Mouse (Mus musculus) spleen, adult 2 months (tissue): ENCODE data around the gene Ccser2. TPM values are rescaled to one million over a fixed set of nuclear protein-coding genes. Genes with fewer than 3 reads are reported as not detected.

Experiments used
- DNase-seq, 2 experiments: peaks; one replicate each; pipeline versions ENCODE4 v3.0.0 to v3.0.0-alpha.2; 2012 to 2021; ENCODE audit warnings: low spot score in 2 of 2, low read depth in 1 of 2
- H3K27ac ChIP-seq: fragments of 200-500 bp; 2 replicates; pipeline ENCODE4 v1.5.1; 2012; ENCODE audit warnings: low read length, inconsistent platforms; ENCODE audit not compliant: insufficient read depth
- H3K27me3 ChIP-seq: fragments of 200-500 bp; 2 replicates; pipeline ENCODE4 v1.6.1; 2012; ENCODE audit warnings: mild to moderate bottlenecking, moderate library complexity, low read length, inconsistent platforms; ENCODE audit not compliant: control insufficient read depth, insufficient read depth
- H3K36me3 ChIP-seq: fragments of 200-500 bp; 2 replicates; pipeline ENCODE4 v1.6.1; 2012; ENCODE audit warnings: mild to moderate bottlenecking, low read length, inconsistent platforms; ENCODE audit not compliant: control insufficient read depth, insufficient read depth
- H3K4me1 ChIP-seq: fragments of 200-500 bp; 2 replicates; pipeline ENCODE4 v1.6.1; 2011; ENCODE audit warnings: inconsistent platforms; ENCODE audit not compliant: control insufficient read depth, insufficient read depth, insufficient read length
- H3K4me3 ChIP-seq: fragments of 200-500 bp; 2 replicates; pipeline ENCODE4 v1.5.1; 2011; ENCODE audit warnings: mild to moderate bottlenecking, inconsistent platforms; ENCODE audit not compliant: insufficient read depth, insufficient read length; ENCODE audit errors: extremely low read depth
- CTCF ChIP-seq: fragments of 200-500 bp; IDR thresholded peaks from 2 replicates; pipeline ENCODE4 v1.5.1; 2011; ENCODE audit warnings: mild to moderate bottlenecking, inconsistent platforms; ENCODE audit not compliant: insufficient read depth, insufficient read length, insufficient replicate concordance; ENCODE audit errors: extremely low read depth
- POLR2A ChIP-seq: fragments of 200-500 bp; IDR thresholded peaks from 2 replicates; pipeline ENCODE4 v1.6.1; 2011; ENCODE audit warnings: low read depth, low read length, inconsistent platforms
- WGBS: fragments of 180-500 bp; shearing (Covaris S2); methylation state at CpG from one replicate; pipeline ENCODE4 v1.1.7; 2018; 5-methylcytosine and 5-hydroxymethylcytosine counted together
- polyA plus RNA-seq: library from polyadenylated mRNA; depleted of rRNA; stranded (reverse); fragments of >200 nt; gene quantifications from 2 replicates; pipeline ENCODE4 v1.2.3, GENCODE M21; 2012; rRNA removed

The Ccser2 gene
- polyA plus RNA-seq, 1 experiment, result 5.9 TPM

GRCm38 (mm10) chr14:36848860-36849259, 119.7 kb downstream of the Ccser2 start:
- Histone ChIP-seq H3K27me3 (no peaks in the 10 kb centered on the region), H3K27ac (no peak overlapping the region), H3K4me1 (no peaks in the 10 kb centered on the region), H3K4me3 (no peak overlapping the region), H3K36me3 (no peaks in the 10 kb centered on the region)
- 33% methylated on average over 1 of the region's 1 CpGs for WGBS
- no peak for TF ChIP-seq POLR2A
- no peak for TF ChIP-seq CTCF
- no peak for DNase-seq

Other genes with a start within 250 kb of the Ccser2 start
- gene Rgr, start 80.2 kb upstream of the Ccser2 start, polyA plus RNA-seq, result 0.85 and 1.2 TPM in 2 replicates
- 0.02 and 0.04 TPM in 2 replicates for gene Lrit1, start 86.1 kb upstream of the Ccser2 start, polyA plus RNA-seq
- gene Lrit2, start 99.2 kb upstream of the Ccser2 start, polyA plus RNA-seq, result not detected in 2 replicates
- gene Cdhr1, start 129.6 kb upstream of the Ccser2 start, polyA plus RNA-seq, result 0.55 and 0.60 TPM in 2 replicates
- 2.9 and 3.9 TPM in 2 replicates for gene 2610528A11Rik, start 145.2 kb upstream of the Ccser2 start, polyA plus RNA-seq
- 58.1 and 60.0 TPM in 2 replicates for gene Ghitm, start 166.5 kb upstream of the Ccser2 start, polyA plus RNA-seq